Mouse (Mus musculus): ENCODE data around the gene Zfp362.

GRCm38 (mm10) chr4:128777593-128777992 is 28.3 kb downstream of the Zfp362 start:
- TF ChIP-seq POLR2A (IDR thresholded peaks at IDR 0.05; ENCODE audit: low read depth, low read length): no peak
- TF ChIP-seq CTCF (conservative IDR thresholded peaks at IDR 0.05; ENCODE audit: insufficient read depth, insufficient read length, low read depth, low read length): no peak
